Mouse (Mus musculus): ENCODE data around the gene Cdk2ap2.

Cdk2ap2 gene

DNA sequence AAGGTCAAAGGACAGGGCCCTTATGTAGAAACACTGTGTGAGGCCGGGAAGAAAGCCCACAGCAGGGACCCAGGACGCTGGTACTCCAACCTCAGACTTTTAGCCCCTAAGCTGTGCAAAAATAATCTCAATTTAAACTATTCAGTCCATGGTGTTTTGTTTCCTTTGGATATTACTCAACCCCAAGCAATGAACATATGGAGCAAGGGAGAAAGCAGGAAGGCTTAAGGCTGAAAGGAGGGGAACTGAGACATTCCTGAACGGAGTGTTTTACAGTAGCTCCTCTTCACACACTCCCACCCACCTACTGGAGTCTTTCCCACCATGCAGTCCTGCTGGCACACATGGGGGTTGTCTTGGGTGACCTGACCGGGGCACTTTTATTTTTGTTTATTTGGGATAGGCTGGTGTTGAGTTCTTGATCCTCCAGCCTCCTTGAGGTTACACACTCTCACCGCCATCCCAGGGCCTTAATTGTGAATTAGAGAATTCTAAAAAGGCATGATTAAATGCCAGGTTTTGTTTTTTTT lies 2.1 kb upstream of the Cdk2ap2 start:
- DNase-seq: no peak

DNA sequence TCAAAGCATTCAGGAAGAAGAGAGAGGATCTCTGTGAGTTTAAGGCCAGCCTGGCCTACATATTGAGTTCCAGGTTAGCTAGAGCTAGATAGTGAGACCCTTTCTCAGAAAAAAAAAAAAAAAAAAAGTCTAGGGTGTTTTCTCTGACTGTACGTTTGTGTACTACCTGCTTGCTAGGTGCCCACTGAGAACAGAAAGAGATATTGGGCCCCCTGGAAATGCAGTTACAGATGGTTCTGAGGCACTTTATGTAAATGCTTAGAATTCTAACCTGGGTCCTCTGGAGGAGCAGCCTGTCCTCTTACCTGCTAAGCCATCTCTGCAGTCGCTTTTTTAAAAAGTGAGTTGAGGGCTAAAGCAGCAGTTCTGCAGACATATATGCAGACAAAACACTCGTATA lies 1.2 kb upstream of the Cdk2ap2 start:
- DNase-seq: no peak

GRCm38 (mm10) chr19:4097441-4097825 lies 451 bp downstream of the Cdk2ap2 start:
- no peak for DNase-seq

- DNase-seq: no peak
Observed at GRCm38 (mm10) chr19:4098426-4098825, 1.4 kb downstream of the Cdk2ap2 start.

DNA sequence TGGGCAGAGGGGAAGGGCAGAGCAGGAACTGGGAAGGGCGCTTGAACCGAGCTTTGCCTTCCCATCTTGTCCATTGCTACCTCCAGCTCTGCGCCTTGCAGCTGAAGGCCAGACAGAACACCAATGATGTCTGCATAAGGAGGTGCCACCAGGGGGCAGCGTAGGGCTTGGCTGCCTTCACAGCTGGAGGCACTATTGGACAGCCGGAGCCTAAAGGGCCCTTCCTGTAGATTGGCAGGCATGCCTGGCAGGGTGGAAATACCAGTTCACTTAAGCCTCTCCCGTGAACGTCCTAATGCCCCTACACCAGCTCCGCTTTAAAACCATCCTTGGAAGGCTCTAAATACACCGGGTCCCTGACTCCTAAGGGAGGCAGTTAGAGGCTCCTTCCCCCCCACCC lies 2.1 kb downstream of the Cdk2ap2 start:
- DNase-seq: peak; percentile 92

- peak; percentile 61 for DNase-seq
Observed at GRCm38 (mm10) chr19:4099837-4100717, 3.1 kb downstream of the Cdk2ap2 start, which contains the start of gene Pitpnm1. Pitpnm1 (plus strand) TSS chr19:4099998.

- DNase-seq: peak; percentile 64
Observed at GRCm38 (mm10) chr19:4100718-4101261, 3.8 kb downstream of the Cdk2ap2 start.

GRCm38 (mm10) chr19:4101466-4101865 lies 4.5 kb downstream of the Cdk2ap2 start:
- DNase-seq: no peak

GRCm38 (mm10) chr19:4102049-4102448 lies 5.1 kb downstream of the Cdk2ap2 start:
- no peak for DNase-seq

GRCm38 (mm10) chr19:4102626-4103025 lies 5.6 kb downstream of the Cdk2ap2 start:
- no peak for DNase-seq

DNA sequence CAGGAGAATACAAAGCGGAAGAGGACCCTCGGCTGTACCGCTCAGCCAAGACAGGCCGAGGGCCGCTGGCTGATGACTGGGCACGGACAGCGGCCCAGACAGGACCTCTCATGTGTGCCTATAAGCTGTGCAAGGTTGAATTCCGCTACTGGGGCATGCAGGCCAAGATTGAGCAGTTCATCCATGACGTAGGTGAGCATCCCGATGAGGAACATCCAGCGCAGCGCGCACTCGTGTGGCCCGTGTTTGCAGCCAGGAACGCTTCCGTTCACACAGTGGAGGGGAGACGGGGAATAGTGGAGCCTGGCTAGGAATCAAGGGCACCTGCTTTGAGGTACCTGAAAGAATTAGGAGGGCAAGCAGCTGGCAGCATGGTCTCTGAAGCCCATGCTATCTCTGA lies 6.3 kb downstream of the Cdk2ap2 start:
- no peak for DNase-seq

GRCm38 (mm10) chr19:4103792-4104191 lies 6.8 kb downstream of the Cdk2ap2 start:
- DNase-seq: no peak

GRCm38 (mm10) chr19:4104675-4105194 lies 7.8 kb downstream of the Cdk2ap2 start:
- DNase-seq: no peak

GRCm38 (mm10) chr19:4106654-4107053 lies 9.7 kb downstream of the Cdk2ap2 start:
- no peak for DNase-seq

DNA sequence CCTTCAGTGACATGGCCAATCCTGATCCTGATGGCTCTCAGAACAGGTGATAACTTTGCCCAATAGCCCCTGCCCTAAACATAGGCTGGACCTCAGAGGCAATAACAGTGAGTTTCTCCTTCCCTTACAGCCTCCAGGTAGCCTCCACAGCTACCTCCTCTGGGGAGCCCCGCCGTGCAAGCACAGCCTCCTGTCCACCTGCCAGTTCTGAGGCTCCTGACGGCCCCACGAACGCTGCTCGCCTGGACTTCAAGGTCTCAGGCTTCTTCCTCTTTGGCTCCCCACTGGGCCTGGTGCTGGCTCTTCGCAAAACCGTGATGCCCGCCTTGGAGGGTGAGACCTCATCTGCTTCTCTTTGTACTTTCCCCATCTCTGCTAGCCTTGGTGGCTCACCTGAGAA lies 11.6 kb downstream of the Cdk2ap2 start:
- no peak for DNase-seq

DNA sequence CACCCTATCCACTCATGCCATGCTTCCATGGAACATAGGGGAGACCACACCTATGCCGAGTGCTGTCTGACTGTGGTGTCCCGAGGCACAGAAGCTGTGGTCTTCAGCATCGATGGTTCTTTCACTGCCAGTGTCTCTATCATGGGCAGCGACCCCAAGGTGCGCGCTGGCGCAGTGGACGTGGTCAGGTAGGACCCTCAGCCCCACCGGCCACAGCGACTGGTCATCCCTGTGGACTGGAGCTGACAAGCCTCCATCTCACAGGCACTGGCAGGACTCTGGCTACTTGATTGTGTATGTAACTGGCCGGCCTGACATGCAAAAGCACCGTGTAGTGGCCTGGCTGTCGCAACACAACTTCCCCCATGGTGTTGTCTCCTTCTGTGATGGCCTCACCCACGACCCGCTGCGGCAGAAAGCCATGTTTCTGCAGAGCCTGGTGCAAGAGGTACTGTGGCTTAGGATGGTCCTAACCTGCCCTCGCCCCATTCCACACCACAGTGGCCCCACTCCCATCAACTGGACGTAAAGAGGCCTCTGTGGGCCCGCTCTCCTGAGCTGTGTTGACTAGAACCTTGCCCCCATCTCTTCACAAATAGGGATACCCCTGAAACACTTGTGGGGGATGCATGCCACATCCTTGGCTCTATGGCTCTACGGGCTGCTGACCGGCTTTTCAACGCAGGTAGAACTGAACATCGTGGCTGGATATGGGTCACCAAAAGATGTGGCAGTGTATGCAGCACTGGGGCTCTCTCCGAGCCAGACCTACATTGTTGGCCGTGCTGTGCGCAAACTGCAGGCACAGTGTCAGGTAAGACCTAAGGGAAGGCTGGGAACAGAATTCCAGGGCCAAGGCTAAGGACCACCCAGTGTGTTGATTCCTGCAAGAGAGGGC lies 15.3 kb downstream of the Cdk2ap2 start:
- no peak for DNase-seq

GRCm38 (mm10) chr19:4113186-4113805 lies 16.3 kb downstream of the Cdk2ap2 start:
- DNase-seq: no peak

- no peak for DNase-seq
Observed at GRCm38 (mm10) chr19:4113806-4114230, 16.8 kb downstream of the Cdk2ap2 start.

GRCm38 (mm10) chr19:4114551-4114950 lies 17.6 kb downstream of the Cdk2ap2 start:
- no peak for DNase-seq

GRCm38 (mm10) chr19:4115144-4115543 lies 18.2 kb downstream of the Cdk2ap2 start:
- no peak for DNase-seq

- no peak for DNase-seq
Observed at GRCm38 (mm10) chr19:4115816-4116215, 18.8 kb downstream of the Cdk2ap2 start.

GRCm38 (mm10) chr19:4117006-4117405 lies 20.0 kb downstream of the Cdk2ap2 start:
- no peak for DNase-seq

Data from embryo, embryonic 11 days (tissue).